Mouse (Mus musculus): ENCODE measurements at regions not wholly inside any gene's neighbourhood (a gene's known extent, or its start where the extent isn't known, plus 50 kb on each side); places are given as distances from the start of the nearest gene placed in this dataset.
A peak's percentile ranks its signal among the peaks of the same experiment; 100 is the strongest.

DNA sequence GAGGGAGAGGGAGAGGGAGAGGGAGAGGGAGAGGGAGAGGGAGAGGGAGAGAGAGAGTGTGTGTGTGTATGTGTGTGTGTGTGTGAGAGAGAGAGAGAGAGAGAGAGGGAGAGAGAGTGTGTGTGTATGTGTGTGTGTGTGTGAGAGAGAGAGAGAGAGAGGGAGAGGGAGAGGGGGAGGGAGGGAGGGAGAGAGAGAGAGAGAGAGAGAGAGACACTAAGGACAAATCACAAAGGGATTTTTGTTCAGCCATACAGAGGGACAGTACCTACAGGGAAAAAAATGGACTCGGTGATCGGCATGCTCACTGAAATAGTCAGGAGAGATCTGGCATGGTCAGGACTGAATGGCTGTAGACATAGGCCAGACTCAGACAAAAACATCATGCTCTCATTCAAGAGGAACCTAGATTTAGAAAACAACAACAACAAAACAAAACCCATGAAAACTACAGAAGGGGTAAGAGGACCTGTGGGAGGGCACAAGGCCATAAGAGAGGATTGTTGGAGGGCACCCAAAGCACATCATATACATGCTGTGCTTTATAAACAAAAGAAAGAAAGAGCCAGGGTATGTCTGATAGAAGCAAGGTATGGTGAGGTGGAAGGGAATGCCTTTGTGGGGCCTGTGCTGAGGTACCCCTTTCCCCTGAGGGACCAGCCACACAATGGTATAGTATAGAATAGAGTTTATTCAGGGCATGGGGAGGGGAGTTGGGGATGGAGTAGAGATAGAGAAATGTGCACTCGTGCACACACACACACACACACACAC lies 127.0 kb upstream of the Med14 start:
- DNase-seq, result no peak

DNA sequence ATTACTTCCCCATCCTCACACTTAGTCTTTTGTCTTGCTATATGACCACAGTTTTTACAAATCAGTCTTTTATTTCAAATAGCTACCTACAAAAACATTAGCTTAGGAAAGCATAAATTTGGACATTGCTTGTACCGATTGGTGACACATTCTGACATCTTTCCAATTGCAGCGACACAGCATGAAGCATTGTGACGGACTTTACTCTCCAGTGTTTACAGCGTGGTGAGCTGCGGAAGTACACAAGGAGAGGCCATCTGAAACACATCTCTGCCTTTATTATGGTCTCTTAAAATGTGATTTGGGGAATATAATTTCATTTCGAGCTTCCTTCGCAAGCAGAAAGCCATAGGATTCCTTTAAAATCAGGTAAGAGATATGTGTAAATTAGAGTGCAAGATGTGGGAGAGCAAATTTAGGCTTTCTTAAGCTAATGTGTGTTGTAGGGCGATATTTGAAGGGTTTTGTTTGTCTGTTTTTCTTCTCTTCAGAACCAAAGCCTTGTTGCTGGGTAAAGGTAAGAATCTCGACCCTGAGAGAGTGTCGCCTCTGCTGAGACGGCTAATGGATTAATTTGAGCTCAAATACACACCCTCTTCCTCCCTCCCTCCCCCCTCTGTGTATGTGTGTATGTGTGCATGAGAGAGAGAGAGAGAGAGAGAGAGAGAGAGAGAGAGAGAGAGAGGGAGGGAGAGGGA lies 126.3 kb upstream of the Med14 start:
- DNase-seq, result no peak

DNA sequence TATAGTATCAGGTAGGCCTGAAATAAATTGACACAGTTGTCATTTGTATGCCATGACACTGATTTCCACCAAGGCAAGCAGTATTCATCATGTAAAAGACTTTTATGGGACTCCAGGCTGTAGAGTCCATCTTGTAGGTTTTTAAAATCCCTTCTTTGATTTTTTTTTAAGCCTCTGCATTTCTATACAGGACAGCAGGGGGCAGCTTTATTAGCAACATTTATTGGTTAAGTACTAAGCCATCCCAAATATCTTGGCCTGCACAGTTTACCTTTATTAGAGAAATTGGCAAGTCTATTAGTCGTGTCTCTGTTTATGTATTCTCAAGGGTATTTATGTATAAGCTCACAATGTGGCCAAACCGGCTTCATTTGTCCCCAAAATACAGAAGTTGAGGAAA lies 125.6 kb upstream of the Med14 start:
- DNase-seq, result no peak

GRCm38 (mm10) chrX:12886160-12887048 lies 124.5 kb upstream of the Med14 start:
- no peak for DNase-seq

GRCm38 (mm10) chrX:12879233-12879632 lies 117.4 kb upstream of the Med14 start:
- no peak for DNase-seq

DNA sequence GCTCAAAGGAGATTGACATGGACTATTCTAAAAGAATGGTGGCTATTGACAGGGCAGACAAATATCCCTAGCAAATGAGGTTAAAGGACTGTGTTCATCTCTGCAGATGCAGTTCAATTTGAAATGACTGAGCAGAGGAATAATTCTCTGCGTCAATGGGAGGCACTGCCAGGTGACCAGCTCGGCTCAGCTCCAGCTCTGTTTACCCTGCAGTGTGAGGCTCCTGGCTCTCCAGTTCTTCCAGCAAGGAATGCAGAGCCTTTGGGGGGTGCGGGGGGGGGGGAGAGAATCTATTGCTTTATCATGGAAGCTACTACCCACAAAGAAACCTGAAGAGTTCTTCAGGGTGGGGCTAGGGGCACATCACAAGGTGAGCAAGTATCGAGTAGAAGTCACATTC lies 115.6 kb upstream of the Med14 start:
- no peak for DNase-seq

DNA sequence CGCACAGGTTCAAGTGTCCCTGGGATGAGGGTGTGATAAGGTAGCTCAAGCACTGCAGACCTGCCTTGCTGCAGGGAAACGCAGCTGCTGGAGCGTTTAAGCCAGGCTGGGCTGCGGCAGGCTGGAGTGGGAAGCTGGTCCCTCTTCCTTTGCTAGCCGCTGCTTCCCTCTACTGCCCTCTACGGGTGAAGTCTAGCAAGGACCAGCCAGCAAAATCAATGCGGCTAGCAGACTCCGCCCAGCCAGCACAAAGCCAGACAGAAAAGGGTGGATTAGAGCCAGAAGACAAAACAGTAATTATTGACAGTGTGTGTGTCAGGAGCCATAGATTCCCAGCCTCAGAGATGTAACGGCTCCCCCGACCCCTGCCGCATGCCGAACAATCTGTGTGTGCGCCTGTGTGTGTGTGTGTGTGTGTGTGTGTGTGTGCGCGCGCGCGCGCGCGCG lies 111.8 kb upstream of the Med14 start:
- DNase-seq, result peak; percentile 76 to 81

DNA sequence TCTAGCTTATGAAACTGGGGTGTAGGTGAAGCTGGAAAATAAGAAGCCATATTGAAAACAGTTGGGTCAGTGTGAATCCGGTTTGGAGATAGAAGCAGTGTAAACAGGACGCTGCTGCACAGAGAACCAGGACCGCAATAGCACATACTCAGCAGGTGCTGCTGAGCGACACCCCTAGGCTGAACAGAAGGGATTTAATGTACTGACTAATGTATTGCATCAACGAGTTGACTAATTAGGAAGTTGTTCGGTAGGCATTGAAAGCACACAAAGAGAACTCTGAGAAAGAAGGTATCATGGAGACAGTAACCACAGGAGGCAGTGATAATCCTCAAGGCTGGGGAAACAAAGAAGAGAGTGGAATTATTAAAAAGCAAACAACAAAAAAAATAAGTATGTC lies 111.4 kb upstream of the Med14 start:
- DNase-seq, result no peak

DNA sequence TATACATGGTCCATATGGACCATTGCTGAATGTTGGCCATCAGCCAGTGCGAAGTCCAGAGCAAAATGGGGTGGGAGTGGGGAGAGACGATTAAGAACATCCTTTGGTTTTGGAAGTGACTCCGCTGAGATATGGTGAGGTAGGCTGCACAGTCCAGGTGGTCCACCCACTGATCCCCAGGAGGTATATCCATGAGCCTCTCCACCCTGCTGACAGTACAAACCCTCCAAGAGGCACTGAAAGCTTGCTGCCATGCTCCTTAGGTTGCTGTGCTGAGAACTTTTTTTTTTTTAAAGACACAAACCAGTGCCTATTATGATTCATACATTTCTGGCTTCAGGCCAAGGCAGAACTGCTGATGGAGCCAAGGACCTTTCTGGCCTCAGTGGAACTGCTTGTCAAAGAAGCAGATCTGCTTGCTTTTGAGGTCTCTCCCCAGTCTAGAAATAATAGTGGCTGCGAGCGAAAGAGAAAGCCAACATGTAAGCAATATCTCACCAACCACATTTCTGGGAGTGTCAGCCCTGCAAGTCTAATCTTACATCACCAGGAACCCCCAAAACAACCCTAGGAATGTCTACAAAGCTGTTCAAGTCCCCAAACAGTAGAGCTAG lies 105.1 kb upstream of the Med14 start:
- DNase-seq, result no peak

DNA sequence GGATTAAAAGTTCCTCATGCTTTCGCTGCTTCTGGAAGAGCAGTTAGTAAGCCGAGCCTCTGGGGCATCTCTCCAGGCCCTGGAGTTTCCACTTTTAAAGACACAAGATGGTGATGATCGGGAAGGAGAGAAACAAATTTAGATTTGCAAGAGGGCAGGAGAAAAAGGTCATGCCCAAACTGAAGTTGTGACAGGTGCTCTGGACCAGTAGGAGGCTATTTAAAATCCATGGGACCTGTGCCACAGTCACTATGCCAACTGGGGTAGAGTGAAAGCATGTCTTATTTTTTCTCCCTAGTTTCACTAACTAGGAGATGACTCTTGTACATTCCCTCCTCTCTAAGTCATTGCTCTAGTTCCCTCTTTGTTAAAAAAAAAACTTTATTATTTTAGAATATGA lies 104.3 kb upstream of the Med14 start:
- DNase-seq, result peak; percentile 22 to 39

DNA sequence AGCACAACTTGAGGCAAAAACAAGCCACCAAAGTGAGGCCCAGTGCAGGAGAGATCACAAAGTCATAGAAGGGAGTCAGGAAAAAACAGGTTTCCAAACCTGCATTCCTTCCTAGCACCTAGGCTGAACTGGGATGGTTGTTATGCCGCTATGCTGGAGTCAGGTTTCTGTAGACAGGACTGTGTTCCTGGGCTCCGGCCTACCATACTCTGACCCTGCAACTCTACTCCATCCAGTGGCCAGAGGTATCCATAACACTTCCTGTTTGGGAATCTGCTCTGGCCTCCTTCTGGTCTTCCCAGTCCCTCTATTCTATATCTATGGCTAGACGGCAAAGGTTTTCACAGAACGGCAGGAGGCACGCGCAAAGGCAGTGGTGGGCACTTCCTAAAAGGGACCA lies 98.3 kb upstream of the Med14 start:
- no peak for DNase-seq

DNA sequence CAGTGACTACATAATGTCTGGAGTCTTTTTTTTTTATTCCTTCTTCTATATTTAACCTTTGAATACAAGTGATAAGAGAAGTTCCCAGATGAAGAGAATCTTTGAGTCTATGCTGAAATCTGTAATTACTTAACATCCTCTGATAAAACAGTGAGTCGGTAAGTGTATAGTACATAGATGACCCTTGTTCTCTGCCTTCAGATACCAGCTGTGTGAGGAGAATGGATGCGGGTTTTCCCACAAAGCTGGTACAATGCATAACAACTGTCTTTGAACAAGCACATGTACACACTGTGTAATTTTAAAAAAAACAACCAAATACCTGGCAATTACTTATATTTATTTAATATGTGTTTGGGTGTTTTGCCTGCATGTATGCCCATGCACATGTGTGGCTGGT lies 96.9 kb upstream of the Med14 start:
- no peak for DNase-seq

GRCm38 (mm10) chrX:12857881-12858755 lies 96.2 kb upstream of the Med14 start:
- peak in 1 of 2 experiments; percentile 33 for DNase-seq

GRCm38 (mm10) chrX:12855425-12855824 lies 93.6 kb upstream of the Med14 start:
- peak; percentile 35 to 56 for DNase-seq

DNA sequence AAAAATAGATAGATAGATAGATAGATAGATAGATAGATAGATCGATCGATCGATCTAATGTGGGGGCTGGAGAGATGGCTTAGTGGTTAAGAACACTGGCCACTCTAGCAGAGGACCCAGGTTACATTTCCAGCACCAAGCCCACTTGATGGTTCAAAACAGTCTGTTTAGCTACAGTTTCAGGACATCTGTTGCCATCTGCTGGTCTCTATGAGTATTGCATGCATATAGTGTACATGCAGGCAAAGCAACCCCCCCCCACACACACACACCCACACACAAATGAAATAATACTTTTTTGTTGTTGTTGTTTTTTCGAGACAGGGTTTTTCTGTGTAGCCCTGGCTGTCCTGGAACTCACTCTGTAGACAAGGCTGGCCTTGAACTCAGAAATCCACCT lies 89.8 kb upstream of the Med14 start:
- peak; percentile 19 to 50 for DNase-seq

GRCm38 (mm10) chrX:12844431-12844830 lies 82.6 kb upstream of the Med14 start:
- no peak for DNase-seq

DNA sequence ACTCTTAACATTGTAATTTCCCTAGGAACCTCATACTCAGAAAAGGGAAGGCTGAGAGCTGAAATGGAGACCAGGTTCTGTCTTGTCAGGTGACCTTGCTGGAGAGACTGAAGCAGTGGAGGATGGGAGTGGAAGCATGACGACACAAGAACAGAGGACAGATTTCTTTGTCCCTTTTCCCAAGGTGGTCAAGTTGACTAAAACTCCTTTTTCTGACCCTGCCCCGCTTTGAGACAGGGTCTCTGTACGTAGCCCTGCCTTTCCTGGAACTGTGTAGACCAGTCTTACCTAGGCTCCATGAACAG lies 79.1 kb upstream of the Med14 start:
- DNase-seq, result no peak

DNA sequence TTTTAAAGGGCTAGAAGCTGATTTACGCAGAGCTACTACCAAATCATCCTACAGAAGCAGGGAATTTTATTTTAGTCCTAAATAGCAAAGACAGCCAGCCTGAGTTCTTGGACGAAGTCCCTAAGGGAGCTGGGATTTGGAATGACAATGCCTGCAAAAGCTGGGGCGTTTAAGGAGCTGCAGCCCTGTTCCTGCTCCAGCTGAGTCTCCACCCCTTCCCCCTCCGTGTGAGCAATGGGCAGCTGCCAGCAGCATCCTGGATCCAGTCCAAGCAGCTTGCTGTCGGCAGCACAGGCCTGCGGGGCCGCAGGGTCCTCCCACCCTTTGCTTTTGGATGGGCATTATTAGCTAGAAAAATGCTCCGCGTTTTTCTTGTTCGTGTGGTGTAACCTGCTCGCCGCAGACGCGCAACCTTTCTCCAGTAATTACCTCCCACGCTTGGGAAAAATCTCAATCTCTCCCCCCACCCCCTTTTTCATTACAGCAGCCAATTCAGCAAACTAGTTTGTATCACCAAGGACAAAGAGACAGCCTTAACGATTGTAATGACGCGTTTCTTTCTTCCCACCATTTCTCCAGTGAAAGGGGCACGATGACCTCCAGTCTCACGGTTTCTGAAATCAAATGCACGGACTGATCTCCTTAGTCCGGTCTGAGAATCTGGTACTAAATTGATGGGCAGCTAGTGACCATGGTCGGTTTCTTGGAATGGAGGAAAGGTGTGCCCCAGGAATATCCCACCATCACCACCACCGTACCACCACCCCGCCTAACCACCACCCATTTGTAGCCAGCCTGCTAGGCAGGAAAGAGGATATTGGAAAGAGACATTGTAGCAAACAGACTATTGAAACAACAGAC lies 78.5 kb upstream of the Med14 start:
- DNase-seq, result peak; percentile 84 to 89

DNA sequence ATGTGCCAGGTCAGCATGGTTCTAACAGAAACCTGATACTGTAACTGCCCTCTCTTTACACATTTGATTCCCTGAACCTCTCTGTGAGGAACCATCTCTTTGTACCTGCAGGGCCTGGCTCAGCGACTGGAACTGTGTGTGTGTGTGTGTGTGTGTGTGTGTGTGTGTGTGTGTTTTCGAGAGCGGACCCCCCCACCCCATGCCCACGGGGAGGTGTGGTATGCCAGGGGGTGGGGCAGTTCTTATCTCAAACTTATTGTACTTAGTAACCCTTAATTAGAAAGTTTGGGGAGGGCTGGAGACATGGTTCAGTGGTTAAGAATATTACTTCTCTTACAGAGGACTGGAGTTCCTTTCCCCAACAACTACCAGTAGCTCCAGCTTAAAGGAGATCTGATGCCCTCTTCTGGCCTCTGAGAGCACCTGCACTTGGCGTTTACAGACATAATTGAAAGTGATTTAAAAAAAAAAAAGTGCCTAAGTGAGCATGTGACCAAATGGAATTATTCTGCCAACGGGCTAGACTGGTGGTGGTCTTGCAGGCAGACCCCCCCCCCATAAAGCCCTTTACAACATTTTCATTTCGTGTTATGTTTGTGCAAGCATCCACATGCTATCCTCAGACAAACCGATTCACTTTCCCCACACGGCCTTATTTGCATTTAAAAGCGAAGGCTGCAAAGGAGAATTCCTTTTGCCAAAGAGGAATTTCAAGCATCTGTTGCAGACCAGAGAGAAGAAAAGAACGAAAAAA lies 77.7 kb upstream of the Med14 start:
- DNase-seq, result peak; percentile 63 to 69

DNA sequence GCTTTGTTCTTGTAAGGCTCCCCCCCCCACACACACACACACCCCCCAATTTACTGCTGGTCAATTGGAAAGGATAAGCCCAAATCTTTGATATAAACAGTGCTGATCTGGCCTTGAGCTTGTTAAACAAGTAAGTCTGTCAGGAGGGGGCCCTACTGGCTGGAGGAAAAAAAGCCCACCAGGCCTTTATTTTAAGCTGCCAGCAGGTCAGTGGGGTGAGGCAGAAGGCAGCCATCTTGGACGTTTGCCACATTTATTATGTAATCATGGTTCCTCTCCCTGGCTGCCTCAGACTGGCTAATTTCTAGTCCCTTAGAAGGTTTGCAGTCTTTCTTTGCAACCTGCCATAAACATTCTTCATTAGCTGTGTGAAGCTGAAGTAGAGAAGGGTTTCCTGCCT lies 75.9 kb upstream of the Med14 start:
- DNase-seq, result peak; percentile 27 to 34

Measured in heart, adult 18-20 months (tissue).